Mouse (Mus musculus) neural tube, embryonic 15.5 days (tissue): ENCODE results near the gene Cplx2. TPM values are rescaled to one million over a fixed set of nuclear protein-coding genes. Genes with fewer than 3 reads are reported as not detected.

ENCODE experiments used
- polyA plus RNA-seq: library from polyadenylated mRNA; unstranded; fragments of >200 nt; fragmentation: Nextera tagmentation; extraction: Ambion mirVana; gene quantifications from 2 replicates; pipeline ENCODE4 v1.2.1, GENCODE M21; 2015

Cplx2 gene
- polyA plus RNA-seq, 1 experiment from 2014 or later, result 20.0 TPM

Other genes with a start within 250 kb of the Cplx2 start
- gene Hrh2, start 179.2 kb upstream of the Cplx2 start, polyA plus RNA-seq, result 0.45 and 0.74 TPM in 2 replicates
- 85.8 and 89.9 TPM in 2 replicates for gene Thoc3, start 97.5 kb downstream of the Cplx2 start, polyA plus RNA-seq
- 19.8 and 20.1 TPM in 2 replicates for gene Simc1, start 132.4 kb downstream of the Cplx2 start, polyA plus RNA-seq
- gene 4833439L19Rik, start 194.1 kb downstream of the Cplx2 start, polyA plus RNA-seq, result 218 and 220 TPM in 2 replicates
- gene Arl10, start 203.7 kb downstream of the Cplx2 start, polyA plus RNA-seq, result 81.9 and 93.8 TPM in 2 replicates
- 64.7 and 69.8 TPM in 2 replicates for gene Nop16, start 218.7 kb downstream of the Cplx2 start, polyA plus RNA-seq
- gene Higd2a, start 218.9 kb downstream of the Cplx2 start, polyA plus RNA-seq, result 267 and 285 TPM in 2 replicates
- gene Cltb, start 240.0 kb downstream of the Cplx2 start, polyA plus RNA-seq, result 230 and 259 TPM in 2 replicates